Mouse (Mus musculus) hindbrain, embryonic 13.5 days (tissue): Measurements from ENCODE around the gene Olfr536. TPM values are rescaled to one million over a fixed set of nuclear protein-coding genes. Genes with fewer than 3 reads are reported as not detected.
"Not testable (repeated sequence)": the region's sequence is repeated elsewhere in the genome, so short reads cannot be mapped to it uniquely, and the experiment has no call there.

Experiments used
- ATAC-seq: fragments of 200-750 bp; cut with Nextera tagmentation; 2 replicates; pipeline ENCODE4 v1.8.0; 2017; ENCODE audit warnings: moderate TSS enrichment; ENCODE audit not compliant: low FRiP score
- H3K27ac ChIP-seq: fragments of 300-500 bp; sonication (generic); 2 replicates; pipeline ENCODE4 v1.5.1; 2015; ENCODE audit warnings: inconsistent platforms, mild to moderate bottlenecking, moderate library complexity
- H3K27me3 ChIP-seq: fragments of 300-500 bp; sonication (generic); 2 replicates; pipeline ENCODE4 v1.6.1; 2015; ENCODE audit warnings: mild to moderate bottlenecking, inconsistent platforms
- H3K36me3 ChIP-seq: fragments of 300-500 bp; sonication (generic); 2 replicates; pipeline ENCODE4 v1.6.1; 2015; ENCODE audit warnings: mild to moderate bottlenecking, inconsistent platforms
- H3K4me1 ChIP-seq: fragments of 300-500 bp; sonication (generic); replicated peaks from 2 replicates; pipeline ENCODE4 v1.6.1; 2015; ENCODE audit warnings: inconsistent platforms
- H3K4me2 ChIP-seq: fragments of 300-500 bp; sonication (generic); 2 replicates; pipeline ENCODE4 v1.6.1; 2015; ENCODE audit warnings: inconsistent platforms, mild to moderate bottlenecking, moderate library complexity
- H3K4me3 ChIP-seq: fragments of 300-500 bp; sonication (generic); 2 replicates; pipeline ENCODE4 v1.5.1; 2015; ENCODE audit warnings: mild to moderate bottlenecking, inconsistent platforms
- H3K9ac ChIP-seq: fragments of 300-500 bp; sonication (generic); 2 replicates; pipeline ENCODE4 v1.6.1; 2015; ENCODE audit warnings: mild to moderate bottlenecking, inconsistent platforms
- H3K9me3 ChIP-seq: fragments of 300-500 bp; sonication (generic); 2 replicates; pipeline ENCODE4 v1.6.1; 2016; ENCODE audit warnings: inconsistent platforms
- WGBS: fragments of 180-500 bp; shearing (Covaris S2); methylation state at CpG from one replicate; pipeline ENCODE4 v1.1.7; 2015; 5-methylcytosine and 5-hydroxymethylcytosine counted together
- polyA plus RNA-seq: library from polyadenylated mRNA; unstranded; fragments of >200 nt; fragmentation: Nextera tagmentation; extraction: Ambion mirVana; gene quantifications from 2 replicates; pipeline ENCODE4 v1.2.1, GENCODE M21; 2015

The Olfr536 gene
- not detected in 2 replicates for polyA plus RNA-seq

- H3K9me3 ChIP-seq, ATAC-seq, H3K9ac ChIP-seq, H3K4me2 ChIP-seq, H3K4me1 ChIP-seq, H3K36me3 ChIP-seq, H3K27ac ChIP-seq, H3K4me3 ChIP-seq, H3K27me3 ChIP-seq: not testable (repeated sequence)
- 79% methylated on average over 2 of the region's 2 CpGs for WGBS
These were observed at the start of gene Olfr536 for GRCm38 (mm10) chr7:140507346-140508021. Olfr536 (minus strand) TSS chr7:140507396.

- WGBS: 85% methylated on average over 2 of the region's 2 CpGs
- no peaks in the 10 kb centered on the region for H3K36me3 ChIP-seq
- H3K27me3 ChIP-seq: no peaks in the 10 kb centered on the region
- H3K9me3 ChIP-seq: no peaks in the 10 kb centered on the region
- H3K4me1 ChIP-seq: no peaks in the 10 kb centered on the region
- H3K27ac ChIP-seq: no peak overlapping the region
- no peak for ATAC-seq
- H3K9ac ChIP-seq: no peak overlapping the region
- no peak overlapping the region for H3K4me2 ChIP-seq
- H3K4me3 ChIP-seq: no peak overlapping the region
These were observed 32.5 kb upstream of the Olfr536 start for GRCm38 (mm10) chr7:140539746-140540145.

GRCm38 (mm10) chr7:140494702-140495101 is 12.5 kb downstream of the Olfr536 start:
- Histone ChIP-seq H3K36me3 (no peaks in the 10 kb centered on the region), H3K9me3 (no peaks in the 10 kb centered on the region), H3K27me3 (no peaks in the 10 kb centered on the region), H3K27ac (no peak overlapping the region), H3K4me1 (no peaks in the 10 kb centered on the region), H3K4me3 (no peak overlapping the region), H3K9ac (no peak overlapping the region), H3K4me2 (no peak overlapping the region)
- no peak for ATAC-seq

- Histone ChIP-seq H3K9ac (no peak overlapping the region), H3K36me3 (no peaks in the 10 kb centered on the region), H3K27ac (no peak overlapping the region), H3K4me1 (no peaks in the 10 kb centered on the region), H3K4me2 (no peak overlapping the region), H3K4me3 (no peak overlapping the region), H3K9me3 (no peaks in the 10 kb centered on the region), H3K27me3 (no peaks in the 10 kb centered on the region)
- 38% methylated on average over 2 of the region's 2 CpGs for WGBS
- ATAC-seq: no peak
These were observed 13.0 kb downstream of the Olfr536 start for GRCm38 (mm10) chr7:140494231-140494630.

GRCm38 (mm10) chr7:140488981-140489380 is 18.2 kb downstream of the Olfr536 start:
- Histone ChIP-seq H3K36me3 (no peaks in the 10 kb centered on the region), H3K27ac (no peak overlapping the region), H3K4me2 (no peak overlapping the region), H3K4me1 (no peaks in the 10 kb centered on the region), H3K9ac (no peak overlapping the region), H3K9me3 (no peaks in the 10 kb centered on the region), H3K4me3 (no peak overlapping the region), H3K27me3 (no peaks in the 10 kb centered on the region)
- 92% methylated on average over 1 of the region's 1 CpGs for WGBS
- no peak for ATAC-seq

GRCm38 (mm10) chr7:140483916-140484315 is 23.3 kb downstream of the Olfr536 start, which contains the start of gene Olfr535:
Olfr535 (plus strand) TSS chr7:140484216.
- Histone ChIP-seq H3K27me3 (no peaks in the 10 kb centered on the region), H3K4me2 (no peak within 1 kb of the TSS), H3K4me3 (no peak within 1 kb of the TSS), H3K36me3 (no peaks in the 10 kb centered on the region), H3K9ac (no peak within 1 kb of the TSS), H3K4me1 (no peaks in the 10 kb centered on the region), H3K9me3 (no peaks in the 10 kb centered on the region), H3K27ac (no peak within 1 kb of the TSS)
- ATAC-seq: no peak
- 93% methylated on average over 1 of the region's 1 CpGs for WGBS

GRCm38 (mm10) chr7:140478733-140479132 is 28.5 kb downstream of the Olfr536 start:
- no peaks in the 10 kb centered on the region for H3K4me1 ChIP-seq
- no peak overlapping the region for H3K9ac ChIP-seq
- H3K9me3 ChIP-seq: no peaks in the 10 kb centered on the region
- H3K4me3 ChIP-seq: no peak overlapping the region
- no peak for ATAC-seq
- H3K27ac ChIP-seq: no peak overlapping the region
- no peaks in the 10 kb centered on the region for H3K36me3 ChIP-seq
- H3K27me3 ChIP-seq: no peaks in the 10 kb centered on the region
- WGBS: 94% methylated on average over 1 of the region's 1 CpGs
- no peak overlapping the region for H3K4me2 ChIP-seq

- Histone ChIP-seq H3K27me3 (no peaks in the 10 kb centered on the region), H3K9me3 (no peaks in the 10 kb centered on the region), H3K4me3 (no peak overlapping the region), H3K4me1 (no peaks in the 10 kb centered on the region), H3K27ac (no peak overlapping the region), H3K9ac (no peak overlapping the region), H3K4me2 (no peak overlapping the region), H3K36me3 (no peaks in the 10 kb centered on the region)
- 81% methylated on average over 1 of the region's 1 CpGs for whole genome bisulfite sequencing
- no peak for ATAC-seq
These were observed 29.3 kb downstream of the Olfr536 start for GRCm38 (mm10) chr7:140477886-140478285.

GRCm38 (mm10) chr7:140463070-140463469 is 44.1 kb downstream of the Olfr536 start, which contains the start of gene Olfr533:
Olfr533 (plus strand) TSS chr7:140463370.
- not testable (repeated sequence) for H3K27ac ChIP-seq, H3K4me2 ChIP-seq, H3K9ac ChIP-seq, H3K27me3 ChIP-seq, H3K4me3 ChIP-seq, H3K36me3 ChIP-seq, H3K9me3 ChIP-seq, ATAC-seq, H3K4me1 ChIP-seq
- WGBS: 83% methylated on average over 1 of the region's 1 CpGs

Other genes starting within 250 kb of the Olfr536 start
- gene Olfr525, start 186.5 kb downstream of the Olfr536 start, polyA plus RNA-seq: not detected in 2 replicates
- gene Olfr527, start 173.4 kb downstream of the Olfr536 start, polyA plus RNA-seq: not detected in 2 replicates
- not detected in 2 replicates for gene Olfr60, start 145.7 kb downstream of the Olfr536 start, polyA plus RNA-seq
- not detected in 2 replicates for gene Olfr530, start 131.1 kb downstream of the Olfr536 start, polyA plus RNA-seq
- not detected in 2 replicates for gene Olfr531, start 104.5 kb downstream of the Olfr536 start, polyA plus RNA-seq
- not detected in 2 replicates for gene Olfr532, start 85.8 kb downstream of the Olfr536 start, polyA plus RNA-seq
- gene Olfr533, start 44.0 kb downstream of the Olfr536 start, polyA plus RNA-seq: not detected in 2 replicates
- not detected in 2 replicates for gene Olfr535, start 23.2 kb downstream of the Olfr536 start, polyA plus RNA-seq
- gene Olfr538, start 60.5 kb upstream of the Olfr536 start, polyA plus RNA-seq: not detected in 2 replicates
- gene Olfr46, start 93.9 kb upstream of the Olfr536 start, polyA plus RNA-seq: not detected in 2 replicates
- not detected in 2 replicates for gene Olfr61, start 121.6 kb upstream of the Olfr536 start, polyA plus RNA-seq
- not detected in 2 replicates for gene Olfr53, start 139.1 kb upstream of the Olfr536 start, polyA plus RNA-seq
- gene Olfr539, start 152.5 kb upstream of the Olfr536 start, polyA plus RNA-seq: not detected in 2 replicates
- not detected in 2 replicates for gene Olfr45, start 174.6 kb upstream of the Olfr536 start, polyA plus RNA-seq
- not detected in 2 replicates for gene Olfr541, start 189.9 kb upstream of the Olfr536 start, polyA plus RNA-seq